Mouse (Mus musculus) hindbrain, embryonic 11.5 days (tissue): ENCODE results near the gene Bpifb1. TPM values are rescaled to one million over a fixed set of nuclear protein-coding genes. Genes with fewer than 3 reads are reported as not detected.
A peak's percentile ranks its signal among the peaks of the same experiment; 100 is the strongest.

Experiments
- ATAC-seq: fragments of 200-750 bp; cut with Nextera tagmentation; 2 replicates; pipeline ENCODE4 v1.8.0; 2017; ENCODE audit warnings: mild to moderate bottlenecking, moderate TSS enrichment, moderate library complexity; ENCODE audit not compliant: low FRiP score
- DNase-seq: peaks from one replicate; pipeline ENCODE4 v3.0.0-alpha.2; 2015; ENCODE audit warnings: low spot score
- H3K27ac ChIP-seq: fragments of 300-500 bp; sonication (generic); 2 replicates; pipeline ENCODE4 v1.5.1; 2014; ENCODE audit warnings: mild to moderate bottlenecking, low read depth, low read length
- H3K27me3 ChIP-seq: fragments of 300-500 bp; sonication (generic); 2 replicates; pipeline ENCODE4 v1.6.1; 2014; ENCODE audit warnings: mild to moderate bottlenecking, low read length, moderate library complexity, mixed read lengths; ENCODE audit not compliant: control insufficient read depth, insufficient read depth
- H3K36me3 ChIP-seq: fragments of 300-500 bp; sonication (generic); 2 replicates; pipeline ENCODE4 v1.6.1; 2014; ENCODE audit warnings: mild to moderate bottlenecking, low read length, moderate library complexity, mixed read lengths; ENCODE audit not compliant: control insufficient read depth, insufficient read depth
- H3K4me1 ChIP-seq: fragments of 300-500 bp; sonication (generic); replicated peaks from 2 replicates; pipeline ENCODE4 v1.6.1; 2014; ENCODE audit warnings: low read length, mixed read lengths; ENCODE audit not compliant: control insufficient read depth, insufficient read depth
- H3K4me2 ChIP-seq: fragments of 300-500 bp; sonication (generic); replicated peaks from 2 replicates; pipeline ENCODE4 v1.6.1; 2014; ENCODE audit warnings: mild to moderate bottlenecking, low read depth, low read length
- H3K4me3 ChIP-seq: fragments of 300-500 bp; sonication (generic); 2 replicates; pipeline ENCODE4 v1.5.1; 2014; ENCODE audit warnings: low read depth, low read length
- H3K9ac ChIP-seq: fragments of 300-500 bp; sonication (generic); 2 replicates; pipeline ENCODE4 v1.6.1; 2014; ENCODE audit warnings: low read depth, low read length
- H3K9me3 ChIP-seq: fragments of 300-500 bp; sonication (generic); 2 replicates; pipeline ENCODE4 v1.6.1; 2016; ENCODE audit warnings: low read length; ENCODE audit not compliant: control insufficient read depth
- WGBS: fragments of 180-500 bp; shearing (Covaris S2); extraction: QIAGEN DNeasy Blood & Tissue Kit; methylation state at CpG from one replicate; pipeline ENCODE4 v1.1.7; 2014; 5-methylcytosine and 5-hydroxymethylcytosine counted together
- polyA plus RNA-seq: library from polyadenylated mRNA; unstranded; fragments of >200 nt; fragmentation: Nextera tagmentation; extraction: Ambion mirVana; gene quantifications from 2 replicates; pipeline ENCODE4 v1.2.1, GENCODE M21; 2014

The Bpifb1 gene
- polyA plus RNA-seq = not detected in 2 replicates

- Histone ChIP-seq H3K36me3 (no peaks in the 10 kb centered on the region), H3K4me3 (no peak within 1 kb of the TSS), H3K9me3 (no peaks in the 10 kb centered on the region), H3K4me2 (no peak within 1 kb of the TSS), H3K9ac (no peak within 1 kb of the TSS), H3K27ac (no peak within 1 kb of the TSS), H3K27me3 (no peaks in the 10 kb centered on the region), H3K4me1 (no peaks in the 10 kb centered on the region)
- WGBS = 87% methylated on average over 11 of the region's 11 CpGs
- ATAC-seq (no peak), DNase-seq (no peak)
Observed at GRCm38 (mm10) chr2:154190546-154191258, at the start of gene Bpifb1. Gene Bpifb1, plus strand, starts transcription at chr2:154190818.

- H3K36me3 ChIP-seq = no peaks in the 10 kb centered on the region
- H3K27me3 ChIP-seq = no peaks in the 10 kb centered on the region
- H3K4me1 ChIP-seq = no peaks in the 10 kb centered on the region
- H3K4me2 ChIP-seq = no peak within 1 kb of the TSS
- H3K27ac ChIP-seq = no peak within 1 kb of the TSS
- H3K9me3 ChIP-seq = no peaks in the 10 kb centered on the region
- no peak within 1 kb of the TSS for H3K4me3 ChIP-seq
- ATAC-seq (no peak), DNase-seq (no peak)
- H3K9ac ChIP-seq = no peak within 1 kb of the TSS
- WGBS = 89% methylated on average over 4 of the region's 4 CpGs
Observed at GRCm38 (mm10) chr2:154142580-154142979, 48.0 kb upstream of the Bpifb1 start, which contains the start of gene Bpifa1. Gene Bpifa1, plus strand, starts transcription at chr2:154142880.

DNA sequence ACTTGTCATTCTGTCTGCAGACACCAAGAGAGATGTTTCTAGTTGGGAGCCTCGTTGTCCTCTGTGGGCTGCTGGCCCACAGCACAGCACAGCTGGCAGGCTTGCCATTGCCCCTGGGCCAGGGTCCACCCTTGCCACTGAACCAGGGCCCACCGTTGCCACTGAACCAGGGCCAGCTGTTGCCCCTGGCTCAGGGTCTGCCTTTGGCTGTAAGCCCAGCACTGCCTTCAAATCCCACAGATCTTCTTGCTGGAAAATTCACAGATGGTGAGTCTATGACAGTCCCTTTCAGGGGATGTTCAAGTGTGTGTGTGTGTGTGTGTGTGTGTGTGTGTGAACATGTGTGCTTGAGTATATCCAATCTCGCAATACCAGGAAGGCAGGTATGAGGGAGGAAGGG is 46.9 kb upstream of the Bpifb1 start:
- DNase-seq (no peak), ATAC-seq (no peak)
- H3K36me3 ChIP-seq = no peaks in the 10 kb centered on the region

GRCm38 (mm10) chr2:154147496-154147895 is 43.1 kb upstream of the Bpifb1 start:
- DNase-seq = no peak
- Histone ChIP-seq H3K9me3 (no peaks in the 10 kb centered on the region), H3K4me1 (no peaks in the 10 kb centered on the region), H3K9ac (no peak overlapping the region), H3K27ac (no peak overlapping the region), H3K4me2 (no peak overlapping the region), H3K27me3 (no peaks in the 10 kb centered on the region), H3K4me3 (no peak overlapping the region), H3K36me3 (no peaks in the 10 kb centered on the region)
- no peak for ATAC-seq
- 77% methylated on average over 4 of the region's 4 CpGs for WGBS

More for the DNA sequence above, 46.9 kb upstream of the Bpifb1 start:
- WGBS = 73% methylated on average over 3 of the region's 3 CpGs
- Histone ChIP-seq H3K4me1 (no peaks in the 10 kb centered on the region), H3K27ac (no peak overlapping the region), H3K4me2 (no peak overlapping the region), H3K9ac (no peak overlapping the region), H3K9me3 (no peaks in the 10 kb centered on the region), H3K4me3 (no peak overlapping the region), H3K27me3 (no peaks in the 10 kb centered on the region)

- DNase-seq (peak; percentile 63), ATAC-seq (no peak)
- Histone ChIP-seq H3K9ac (no peak overlapping the region), H3K9me3 (no peaks in the 10 kb centered on the region; the same call in 1 of the 2 replicates), H3K4me1 (no peaks in the 10 kb centered on the region), H3K27ac (no peak overlapping the region), H3K4me3 (no peak overlapping the region), H3K36me3 (no peaks in the 10 kb centered on the region), H3K4me2 (no peak overlapping the region), H3K27me3 (no peaks in the 10 kb centered on the region)
- 38% methylated on average over 3 of the region's 3 CpGs for WGBS
Observed at GRCm38 (mm10) chr2:154158433-154158832, 32.2 kb upstream of the Bpifb1 start.

DNA sequence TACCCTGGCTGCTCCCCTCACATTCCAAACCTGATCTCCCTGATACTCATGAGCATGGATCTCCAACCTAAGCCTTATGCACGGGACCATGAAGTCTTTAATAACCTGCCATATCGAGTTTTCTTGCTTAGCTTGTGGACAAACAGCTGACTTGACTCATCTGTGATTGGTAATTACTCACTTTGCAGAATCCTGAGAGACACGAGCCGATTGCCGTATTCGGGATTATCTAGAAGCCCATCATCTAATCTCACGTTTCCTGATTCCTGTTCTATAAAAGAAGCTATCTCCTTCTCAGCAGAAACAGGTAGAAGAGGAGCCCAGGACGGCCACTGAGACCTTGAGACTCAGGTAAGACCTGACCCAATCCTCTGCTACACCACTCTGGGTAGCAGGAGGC is 28.3 kb upstream of the Bpifb1 start, which contains the start of gene Bpifa5:
Bpifa5 (plus strand) TSS at position 301 of the 400 bp plus-strand sequence.
- Histone ChIP-seq H3K9me3 (no peaks in the 10 kb centered on the region; the same call in 1 of the 2 replicates), H3K36me3 (no peaks in the 10 kb centered on the region), H3K4me1 (no peaks in the 10 kb centered on the region), H3K9ac (no peak within 1 kb of the TSS), H3K4me2 (no peak within 1 kb of the TSS), H3K4me3 (no peak within 1 kb of the TSS), H3K27me3 (no peaks in the 10 kb centered on the region), H3K27ac (no peak within 1 kb of the TSS)
- WGBS = 84% methylated on average over 8 of the region's 8 CpGs
- ATAC-seq = no peak
- DNase-seq = no peak

DNA sequence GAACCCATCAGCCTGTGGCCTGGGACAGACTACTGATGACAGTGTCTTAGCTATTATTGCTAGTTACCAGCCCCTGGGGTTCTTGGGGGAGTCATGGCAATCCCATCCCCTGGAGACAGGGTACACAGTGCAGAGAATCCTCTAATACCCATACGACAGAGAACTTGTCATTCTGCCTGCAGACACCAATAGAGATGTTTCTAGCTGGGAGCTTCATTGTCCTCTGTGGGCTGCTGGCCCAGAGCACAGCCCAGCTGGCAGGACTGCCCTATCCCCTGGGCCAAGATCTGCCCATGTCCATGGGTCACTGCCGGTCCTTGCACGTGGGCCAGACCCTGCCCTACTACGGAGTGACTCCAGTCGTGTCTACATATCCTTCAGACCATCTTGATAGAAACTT is 27.3 kb upstream of the Bpifb1 start:
- no peaks in the 10 kb centered on the region; the same call in 1 of the 2 replicates for H3K9me3 ChIP-seq
- WGBS = 88% methylated on average over 5 of the region's 5 CpGs
- no peak overlapping the region for H3K9ac ChIP-seq
- no peak for ATAC-seq
- no peaks in the 10 kb centered on the region for H3K36me3 ChIP-seq
- no peaks in the 10 kb centered on the region for H3K27me3 ChIP-seq
- no peaks in the 10 kb centered on the region for H3K4me1 ChIP-seq
- H3K4me2 ChIP-seq = no peak overlapping the region
- no peak overlapping the region for H3K4me3 ChIP-seq
- H3K27ac ChIP-seq = no peak overlapping the region
- no peak for DNase-seq

DNA sequence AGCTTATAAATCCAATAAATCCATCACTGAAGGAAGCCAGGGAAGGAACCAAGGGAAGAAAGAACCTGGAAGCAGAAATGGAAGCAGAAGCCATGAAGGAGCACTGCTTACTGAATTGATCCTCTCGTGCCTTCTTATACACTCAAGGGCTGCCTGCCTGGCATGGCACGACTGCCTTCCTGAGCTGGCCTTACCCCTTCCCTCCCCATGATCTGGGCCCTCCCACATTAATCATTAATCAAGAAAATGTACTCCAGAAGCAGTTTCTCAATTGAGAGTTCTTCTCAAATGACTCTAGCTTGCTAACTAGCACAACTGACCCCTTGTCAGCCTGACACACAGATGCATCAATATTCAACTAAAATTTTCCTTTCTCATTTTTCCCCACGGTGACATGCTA is 21.4 kb upstream of the Bpifb1 start:
- no peak for ATAC-seq

DNA sequence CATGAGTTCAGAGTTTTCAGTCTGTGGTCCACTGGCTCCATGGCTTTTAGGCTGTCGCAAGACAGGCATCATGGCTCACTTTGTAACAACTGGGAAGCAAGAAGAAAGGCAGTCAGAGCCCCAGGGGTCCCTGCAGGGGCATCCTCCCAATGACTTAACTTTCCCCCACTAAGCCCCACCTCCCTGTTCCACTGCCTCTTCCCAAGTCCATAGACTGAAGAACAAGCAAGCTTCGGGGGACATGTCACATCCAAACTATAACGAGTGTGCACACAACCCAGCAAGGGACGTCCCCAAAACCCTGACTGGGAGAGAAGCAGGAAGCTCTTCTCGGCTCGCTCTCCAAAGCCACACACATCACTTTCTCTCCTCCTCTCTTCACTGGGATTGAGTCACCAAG is 19.0 kb upstream of the Bpifb1 start:
- no peak overlapping the region for H3K9ac ChIP-seq
- H3K4me2 ChIP-seq = no peak overlapping the region
- no peaks in the 10 kb centered on the region for H3K36me3 ChIP-seq
- H3K27me3 ChIP-seq = no peaks in the 10 kb centered on the region
- no peak for ATAC-seq
- no peak overlapping the region for H3K27ac ChIP-seq
- H3K9me3 ChIP-seq = no peaks in the 10 kb centered on the region
- no peaks in the 10 kb centered on the region for H3K4me1 ChIP-seq
- DNase-seq = no peak
- 67% methylated on average over 6 of the region's 6 CpGs for WGBS
- H3K4me3 ChIP-seq = no peak overlapping the region

More for the DNA sequence above, 21.4 kb upstream of the Bpifb1 start:
- H3K9ac ChIP-seq = no peak overlapping the region
- 68% methylated on average over 3 of the region's 3 CpGs for WGBS
- DNase-seq = no peak
- H3K4me2 ChIP-seq = no peak overlapping the region
- no peaks in the 10 kb centered on the region for H3K27me3 ChIP-seq
- no peak overlapping the region for H3K27ac ChIP-seq
- H3K36me3 ChIP-seq = no peaks in the 10 kb centered on the region
- H3K9me3 ChIP-seq = no peaks in the 10 kb centered on the region
- H3K4me3 ChIP-seq = no peak overlapping the region
- H3K4me1 ChIP-seq = no peaks in the 10 kb centered on the region
